Mouse (Mus musculus) heart, adult 2 months (tissue): ENCODE results near the gene Cd300a.

Source experiments
- EP300 ChIP-seq: fragments of 200-500 bp; IDR thresholded peaks from 2 replicates; pipeline ENCODE4 v1.6.1; 2011; ENCODE audit warnings: low read depth, low read length, control low read depth; ENCODE audit not compliant: insufficient read depth
- POLR2A ChIP-seq: fragments of 200-500 bp; IDR thresholded peaks from 2 replicates; pipeline ENCODE4 v1.6.1; 2011; ENCODE audit warnings: mild to moderate bottlenecking, low read depth, low read length, control low read depth; ENCODE audit not compliant: insufficient read depth

DNA sequence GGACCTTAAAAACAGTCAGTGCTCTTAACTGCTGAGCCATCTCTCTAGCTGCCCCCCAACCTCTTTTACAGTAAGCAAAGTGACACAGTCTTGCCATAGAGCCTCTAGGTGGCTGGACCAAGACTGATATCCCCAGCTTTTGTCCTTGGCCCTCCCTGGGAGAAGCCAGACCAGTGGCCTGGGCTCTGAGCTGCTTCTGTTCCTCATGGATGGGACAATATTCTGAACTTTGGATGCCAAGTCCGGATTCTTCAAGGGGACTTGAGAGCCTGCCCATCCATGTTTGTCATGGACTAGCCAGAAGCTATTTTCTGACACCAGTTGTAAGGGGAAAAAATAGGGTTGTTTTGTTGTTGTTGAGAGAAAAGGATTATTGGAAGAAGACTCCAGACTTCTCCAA is 20.1 kb upstream of the Cd300a start:
- TF ChIP-seq POLR2A (no peak), EP300 (no peak)
